Mouse (Mus musculus) forebrain, embryonic 14.5 days (tissue): ENCODE data around the gene Olfr231. TPM values are rescaled to one million over a fixed set of nuclear protein-coding genes. Genes with fewer than 3 reads are reported as not detected.
A peak's percentile ranks its signal among the peaks of the same experiment; 100 is the strongest.

Experiments used
- ATAC-seq: fragments of 200-750 bp; cut with Nextera tagmentation; 2 replicates; pipeline ENCODE4 v1.8.0; 2017; ENCODE audit warnings: mild to moderate bottlenecking, moderate library complexity
- DNase-seq: peaks from one replicate; pipeline ENCODE4 v3.0.0-alpha.2; 2015; ENCODE audit warnings: low spot score
- H3K27ac ChIP-seq: fragments of 300-500 bp; sonication (generic); 2 replicates; pipeline ENCODE4 v1.5.1; 2014; ENCODE audit warnings: low read depth, mild to moderate bottlenecking, control low read depth, low read length, moderate library complexity
- H3K27me3 ChIP-seq: fragments of 300-500 bp; sonication (generic); replicated peaks from 2 replicates; pipeline ENCODE4 v1.6.1; 2014; ENCODE audit warnings: low read length, control low read depth, mixed read lengths; ENCODE audit not compliant: control insufficient read depth, insufficient read depth
- H3K36me3 ChIP-seq: fragments of 300-500 bp; sonication (generic); 2 replicates; pipeline ENCODE4 v1.6.1; 2014; ENCODE audit warnings: low read length, control low read depth; ENCODE audit not compliant: control insufficient read depth, insufficient read depth
- H3K4me1 ChIP-seq: fragments of 300-500 bp; sonication (generic); 2 replicates; pipeline ENCODE4 v1.6.1; 2014; ENCODE audit warnings: antibody characterized with exemption, low read length, control low read depth; ENCODE audit not compliant: control insufficient read depth, insufficient read depth
- H3K4me2 ChIP-seq: fragments of 300-500 bp; sonication (generic); 2 replicates; pipeline ENCODE4 v1.6.1; 2014; ENCODE audit warnings: mild to moderate bottlenecking, control low read depth, low read length
- H3K4me3 ChIP-seq: fragments of 300-500 bp; sonication (generic); 2 replicates; pipeline ENCODE4 v1.5.1; 2014; ENCODE audit warnings: low read depth, low read length, control low read depth
- H3K9ac ChIP-seq: fragments of 300-500 bp; sonication (generic); 2 replicates; pipeline ENCODE4 v1.6.1; 2014; ENCODE audit warnings: mild to moderate bottlenecking, low read length, control low read depth, moderate library complexity
- H3K9me3 ChIP-seq: fragments of 300-500 bp; sonication (generic); replicated peaks from 2 replicates; pipeline ENCODE4 v1.6.1; 2016; ENCODE audit warnings: low read length, control low read depth, mixed read lengths; ENCODE audit not compliant: control insufficient read depth
- WGBS: fragments of 180-500 bp; shearing (Covaris S2); extraction: QIAGEN DNeasy Blood & Tissue Kit; methylation state at CpG from one replicate; pipeline ENCODE4 v1.1.7; 2014; 5-methylcytosine and 5-hydroxymethylcytosine counted together
- polyA plus RNA-seq: library from polyadenylated mRNA; unstranded; fragments of >200 nt; fragmentation: Nextera tagmentation; extraction: Ambion mirVana; gene quantifications from 2 replicates; pipeline ENCODE4 v1.2.1, GENCODE M21; 2014

The Olfr231 gene
- polyA plus RNA-seq, 1 experiment from 2014 or later = not detected

- Histone ChIP-seq H3K4me2 (no peak overlapping the region), H3K9me3 (no peaks in the 10 kb centered on the region), H3K4me1 (no peaks in the 10 kb centered on the region), H3K27ac (no peak overlapping the region), H3K9ac (no peak overlapping the region), H3K36me3 (no peaks in the 10 kb centered on the region), H3K27me3 (no peaks in the 10 kb centered on the region), H3K4me3 (no peak overlapping the region)
- 12% methylated on average over 3 of the region's 3 CpGs for WGBS
- ATAC-seq = 0 out of 2 replicates have a peak, but pooled peaks have one; percentile 40
- peak; percentile 11 for DNase-seq
These were observed 11.0 kb upstream of the Olfr231 start for GRCm38 (mm10) chr1:174131999-174132398.

GRCm38 (mm10) chr1:174131217-174131616, 10.3 kb upstream of the Olfr231 start, which contains the start of gene Olfr424:
TSS of gene Olfr424 (plus strand) at chr1:174131517.
- no peaks in the 10 kb centered on the region for H3K4me1 ChIP-seq
- H3K27me3 ChIP-seq = no peaks in the 10 kb centered on the region
- no peak within 1 kb of the TSS for H3K9ac ChIP-seq
- WGBS = 54% methylated on average over 3 of the region's 3 CpGs
- H3K9me3 ChIP-seq = no peaks in the 10 kb centered on the region
- H3K4me2 ChIP-seq = no peak within 1 kb of the TSS
- no peak within 1 kb of the TSS for H3K4me3 ChIP-seq
- H3K36me3 ChIP-seq = no peaks in the 10 kb centered on the region
- DNase-seq (no peak), ATAC-seq (no peak)
- no peak within 1 kb of the TSS for H3K27ac ChIP-seq

- ATAC-seq = no peak
These were observed 17.2 kb downstream of the Olfr231 start for GRCm38 (mm10) chr1:174103735-174104134.

GRCm38 (mm10) chr1:174096591-174096990, 24.4 kb downstream of the Olfr231 start, which contains the start of gene Olfr427:
TSS of gene Olfr427 (plus strand) at chr1:174096891.
- Histone ChIP-seq H3K4me2 (no peak within 1 kb of the TSS), H3K9me3 (no peaks in the 10 kb centered on the region), H3K27me3 (no peaks in the 10 kb centered on the region), H3K36me3 (no peaks in the 10 kb centered on the region), H3K4me1 (no peaks in the 10 kb centered on the region), H3K9ac (no peak within 1 kb of the TSS), H3K4me3 (no peak within 1 kb of the TSS), H3K27ac (no peak within 1 kb of the TSS)
- ATAC-seq (no peak), DNase-seq (no peak)
- 84% methylated on average over 1 of the region's 1 CpGs for WGBS

More at GRCm38 (mm10) chr1:174103735-174104134, 17.2 kb downstream of the Olfr231 start:
- H3K4me1 ChIP-seq = no peaks in the 10 kb centered on the region
- H3K36me3 ChIP-seq = no peaks in the 10 kb centered on the region
- 65% methylated on average over 2 of the region's 2 CpGs for WGBS
- H3K9me3 ChIP-seq = no peaks in the 10 kb centered on the region
- peak; percentile 63 for DNase-seq
- H3K27me3 ChIP-seq = no peaks in the 10 kb centered on the region
- no peak overlapping the region for H3K27ac ChIP-seq
- no peak overlapping the region for H3K4me3 ChIP-seq
- no peak overlapping the region for H3K4me2 ChIP-seq
- H3K9ac ChIP-seq = no peak overlapping the region

- 98% methylated on average over 2 of the region's 2 CpGs for WGBS
- ATAC-seq (no peak), DNase-seq (no peak)
- Histone ChIP-seq H3K36me3 (no peaks in the 10 kb centered on the region), H3K4me1 (no peaks in the 10 kb centered on the region), H3K9me3 (no peaks in the 10 kb centered on the region), H3K27me3 (no peaks in the 10 kb centered on the region), H3K27ac (no peak within 1 kb of the TSS), H3K4me3 (no peak within 1 kb of the TSS), H3K4me2 (no peak within 1 kb of the TSS), H3K9ac (no peak within 1 kb of the TSS)
These were observed 36.9 kb downstream of the Olfr231 start, which contains the start of gene Olfr429 for GRCm38 (mm10) chr1:174084031-174084430. TSS of gene Olfr429 (plus strand) at chr1:174084331.

- ATAC-seq = no peak
- WGBS = 86% methylated on average over 3 of the region's 3 CpGs
- H3K4me1 ChIP-seq = no peaks in the 10 kb centered on the region
- DNase-seq = no peak
- no peak within 1 kb of the TSS for H3K4me2 ChIP-seq
- H3K9ac ChIP-seq = no peak within 1 kb of the TSS
- no peak within 1 kb of the TSS for H3K27ac ChIP-seq
- no peaks in the 10 kb centered on the region for H3K36me3 ChIP-seq
- H3K4me3 ChIP-seq = no peak within 1 kb of the TSS
- H3K27me3 ChIP-seq = no peaks in the 10 kb centered on the region
- no peaks in the 10 kb centered on the region for H3K9me3 ChIP-seq
These were observed 54.7 kb downstream of the Olfr231 start, which contains the start of gene Olfr430 for GRCm38 (mm10) chr1:174066305-174066704. TSS of gene Olfr430 (plus strand) at chr1:174066605.

Other genes starting within 250 kb of the Olfr231 start
- gene Ifi211, start 208.1 kb downstream of the Olfr231 start, polyA plus RNA-seq = 0.25 and 0.52 TPM in 2 replicates
- gene Mndal, start 178.7 kb downstream of the Olfr231 start, polyA plus RNA-seq = 1.6 and 2.0 TPM in 2 replicates
- 1.1 and 1.6 TPM in 2 replicates for gene Ifi203, start 178.5 kb downstream of the Olfr231 start, polyA plus RNA-seq
- gene Ifi202b, start 138.4 kb downstream of the Olfr231 start, polyA plus RNA-seq = not detected in 2 replicates
- gene Ifi205, start 89.4 kb downstream of the Olfr231 start, polyA plus RNA-seq = 0.15 TPM in 1 of 2 replicates, not detected in the other
- not detected in 2 replicates for gene Olfr433, start 80.5 kb downstream of the Olfr231 start, polyA plus RNA-seq
- not detected in 2 replicates for gene Olfr432, start 72.0 kb downstream of the Olfr231 start, polyA plus RNA-seq
- gene Olfr430, start 54.6 kb downstream of the Olfr231 start, polyA plus RNA-seq = not detected in 2 replicates
- gene Olfr429, start 36.8 kb downstream of the Olfr231 start, polyA plus RNA-seq = not detected in 2 replicates
- gene Olfr427, start 24.3 kb downstream of the Olfr231 start, polyA plus RNA-seq = not detected in 2 replicates
- not detected in 2 replicates for gene Olfr424, start 10.4 kb upstream of the Olfr231 start, polyA plus RNA-seq
- gene Olfr420, start 34.5 kb upstream of the Olfr231 start, polyA plus RNA-seq = not detected in 2 replicates
- 0.10 and 0.13 TPM in 2 replicates for gene Spta1, start 51.6 kb upstream of the Olfr231 start, polyA plus RNA-seq
- not detected in 2 replicates for gene Olfr419, start 130.9 kb upstream of the Olfr231 start, polyA plus RNA-seq
- gene Mptx1, start 209.4 kb upstream of the Olfr231 start, polyA plus RNA-seq = not detected in 2 replicates
- gene Olfr417, start 244.0 kb upstream of the Olfr231 start, polyA plus RNA-seq = not detected in 2 replicates